Mouse (Mus musculus): ENCODE measurements around the gene Lrfn3.

The Lrfn3 gene

DNA sequence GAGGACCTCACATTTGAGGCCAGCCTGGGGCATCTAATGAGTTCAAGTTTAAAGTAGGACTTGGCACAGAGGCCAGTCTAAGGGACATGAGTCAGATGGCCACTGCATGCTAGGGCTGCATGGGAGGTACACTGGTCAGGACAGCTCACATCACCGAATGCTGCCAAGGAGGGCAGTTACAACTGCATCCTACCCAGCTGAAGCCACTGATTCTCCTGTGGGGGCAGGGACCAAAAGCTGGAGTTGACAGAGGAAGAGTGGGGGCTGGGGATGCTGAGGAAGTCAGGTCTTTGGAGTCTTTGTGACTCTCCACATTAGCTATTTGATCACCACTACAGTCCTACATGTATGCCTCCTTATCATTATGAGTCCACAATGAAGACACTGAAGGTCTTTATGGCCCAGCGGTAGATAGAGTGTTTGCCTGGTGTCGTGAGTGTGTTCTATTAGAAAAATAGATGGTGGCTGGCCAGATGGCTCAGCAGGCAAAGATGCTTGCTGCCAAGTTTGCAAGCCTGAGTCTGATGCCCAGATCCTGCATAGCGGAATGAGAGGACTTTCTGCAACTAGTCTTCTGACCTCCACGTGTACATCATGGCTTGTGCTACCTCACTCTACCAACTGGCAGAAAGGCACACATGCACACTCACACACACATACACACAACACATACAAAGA is 23.0 kb downstream of the Lrfn3 start:
- DNase-seq, result no peak

DNA sequence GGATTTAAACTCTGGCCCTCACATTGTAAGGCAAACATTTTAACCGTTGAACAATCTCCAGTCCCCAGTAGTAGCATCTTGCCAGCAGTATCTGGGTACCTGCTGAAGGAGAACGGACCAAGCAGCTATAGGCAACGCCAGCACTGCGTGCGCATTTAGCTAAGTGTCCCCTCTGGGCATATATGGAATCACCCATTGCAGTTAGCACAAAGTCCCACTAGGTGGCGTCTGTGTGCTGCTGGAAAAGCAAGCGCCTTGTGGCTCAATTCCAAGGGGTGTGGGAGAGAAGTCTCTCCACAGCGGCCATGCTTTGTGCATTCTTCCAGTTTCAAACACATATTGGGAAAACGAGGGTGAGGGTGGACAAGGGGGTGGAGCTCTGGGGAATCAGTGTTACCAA is 26.2 kb downstream of the Lrfn3 start:
- peak; percentile 84 to 91 for DNase-seq

DNA sequence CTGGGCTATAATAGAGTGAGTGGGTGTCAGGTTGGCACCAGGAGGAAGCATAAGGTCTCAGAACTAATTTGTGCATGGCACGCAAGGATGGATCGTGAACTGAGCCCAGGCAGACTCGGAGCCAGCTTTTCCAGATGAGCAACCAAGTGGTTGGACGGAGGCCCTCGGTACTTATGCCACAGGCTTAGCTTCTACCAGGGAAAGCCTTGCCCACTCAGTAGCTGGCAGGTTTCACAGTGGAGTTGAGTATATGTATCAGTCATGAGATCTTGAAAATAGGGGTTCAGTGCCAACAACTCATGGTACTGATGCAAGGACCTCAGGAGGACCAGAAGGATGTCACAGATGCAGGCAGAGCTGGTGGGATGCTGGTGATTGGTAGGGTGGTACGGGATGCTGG is 26.9 kb downstream of the Lrfn3 start:
- DNase-seq, result no peak

DNA sequence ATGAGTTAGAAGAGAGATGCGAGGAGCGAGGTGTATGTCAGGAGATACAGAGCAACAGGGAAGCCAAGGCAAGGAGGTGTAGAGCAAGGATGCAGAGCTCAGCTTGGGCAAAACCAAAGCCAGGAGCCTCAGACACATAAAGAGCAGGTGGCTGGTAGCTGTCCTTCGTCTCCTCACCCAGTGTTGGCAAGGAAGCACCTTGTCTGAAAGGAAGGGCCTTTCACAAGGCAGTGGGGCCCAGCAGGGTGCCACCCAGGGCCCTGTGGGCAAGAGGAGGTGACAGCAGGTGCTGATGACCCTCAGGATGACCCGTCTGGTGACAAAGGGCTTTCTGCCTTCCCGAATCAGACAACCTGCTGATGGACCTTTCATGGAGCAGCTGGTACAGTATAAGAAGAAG is 28.0 kb downstream of the Lrfn3 start:
- no peak for DNase-seq

DNA sequence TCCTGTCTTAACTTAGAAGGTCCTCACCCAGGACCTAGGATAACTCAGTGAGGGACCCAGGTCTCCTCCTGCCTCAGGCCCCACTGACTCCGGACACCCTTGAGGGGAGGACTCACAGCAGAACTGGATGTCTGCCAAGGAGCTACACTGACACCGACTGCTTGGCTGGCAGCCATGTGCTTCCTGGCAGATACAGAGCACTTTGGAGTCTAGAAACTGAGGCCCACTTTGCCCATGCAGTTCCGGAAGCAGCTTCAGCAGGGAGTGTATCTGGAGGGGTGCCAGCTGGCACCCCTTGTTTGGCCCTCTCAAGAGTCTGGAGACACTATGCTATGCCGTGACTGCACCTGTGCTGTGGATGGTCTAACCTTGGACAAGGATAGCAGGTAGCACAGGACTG is 29.1 kb downstream of the Lrfn3 start:
- DNase-seq, result peak; percentile 92 to 93

DNA sequence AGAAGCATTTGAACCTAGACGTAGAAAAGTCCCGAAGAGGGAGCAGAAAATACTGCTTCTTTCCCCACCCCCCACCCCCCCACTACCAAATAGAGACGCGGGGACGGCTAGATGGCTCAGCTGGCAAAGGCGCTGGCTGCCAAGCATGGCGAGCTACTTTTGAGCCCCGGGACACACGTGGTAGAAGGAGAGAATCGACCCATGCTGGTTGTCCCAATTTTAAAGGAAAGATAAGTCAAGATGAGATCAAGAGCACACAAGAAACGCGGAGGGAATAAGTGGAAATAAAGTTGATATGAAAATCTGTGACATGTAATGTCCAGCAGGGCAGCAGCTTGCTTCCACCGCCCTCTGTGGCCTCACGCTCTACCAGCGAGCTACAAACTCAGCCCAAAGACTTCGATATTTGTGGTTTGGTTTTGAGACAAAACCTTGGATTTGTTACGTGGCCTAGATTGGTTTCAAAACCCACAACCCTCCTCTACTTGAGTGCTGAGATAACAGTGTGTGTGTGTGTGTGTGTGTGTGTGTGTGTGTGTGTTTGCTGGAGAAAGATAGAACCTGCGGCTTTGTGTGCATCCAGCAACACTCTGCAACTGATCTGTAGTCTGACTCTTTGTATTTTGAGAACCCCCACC is 29.8 kb downstream of the Lrfn3 start:
- no peak for DNase-seq

DNA sequence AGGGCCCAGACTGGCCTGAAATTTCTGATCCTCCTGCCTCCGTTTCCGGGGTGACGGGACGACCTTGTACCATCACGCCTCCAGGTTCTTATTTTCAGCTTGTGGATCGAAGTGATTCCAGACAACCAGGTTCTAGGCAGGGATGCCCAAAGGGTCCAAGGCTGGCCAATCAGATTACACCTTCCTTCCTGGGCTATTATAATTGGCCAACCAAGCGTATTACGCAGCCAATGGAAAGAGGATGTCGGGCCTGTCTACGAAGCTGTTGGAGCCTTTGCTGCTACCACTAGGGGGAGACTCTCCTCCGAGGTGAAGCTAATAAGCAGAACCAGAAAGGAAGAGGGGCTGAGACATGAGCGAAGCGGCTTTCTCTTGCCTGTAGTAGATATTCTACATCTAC is 30.7 kb downstream of the Lrfn3 start:
- DNase-seq, result peak; percentile 83 to 85

DNA sequence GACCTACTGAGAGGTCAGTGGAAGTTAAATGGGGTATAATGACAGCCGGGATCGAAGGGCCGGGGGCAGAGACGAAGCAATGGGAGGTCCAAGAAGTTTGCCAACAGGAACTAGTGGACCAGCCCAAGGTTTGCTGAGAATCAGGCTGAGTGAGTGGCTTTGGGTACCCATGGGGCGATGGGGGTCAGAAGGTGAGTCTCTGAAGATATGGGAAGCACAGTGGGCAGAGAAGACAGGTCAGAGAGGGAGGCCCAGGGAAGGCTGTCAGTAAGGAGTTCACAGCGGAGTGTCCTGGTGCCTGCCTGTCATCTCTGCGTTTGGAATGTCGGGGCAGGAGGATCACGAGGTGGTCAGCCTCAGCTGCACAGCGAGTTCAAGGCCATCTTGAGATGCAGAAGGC is 34.2 kb downstream of the Lrfn3 start:
- no peak for DNase-seq

DNA sequence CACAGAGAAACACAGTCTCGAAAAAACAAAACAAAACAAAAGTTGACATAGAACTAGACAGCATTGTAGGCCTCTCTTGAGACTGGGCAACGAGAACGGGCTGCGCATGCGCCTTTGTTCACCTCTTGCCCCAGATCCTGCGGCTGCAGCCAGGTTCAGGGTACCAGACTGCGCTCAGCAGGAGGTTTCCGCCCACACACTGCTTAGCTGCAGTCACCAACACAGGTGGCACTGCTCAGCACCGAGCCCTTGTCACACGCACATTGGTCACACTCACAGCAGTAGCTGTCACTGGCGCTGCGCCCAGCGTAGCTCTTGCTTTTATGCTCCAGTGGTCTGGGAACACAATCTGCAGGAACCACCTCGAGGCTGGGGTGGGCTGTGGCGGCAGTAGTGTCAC is 35.4 kb downstream of the Lrfn3 start:
- peak; percentile 69 to 78 for DNase-seq

DNA sequence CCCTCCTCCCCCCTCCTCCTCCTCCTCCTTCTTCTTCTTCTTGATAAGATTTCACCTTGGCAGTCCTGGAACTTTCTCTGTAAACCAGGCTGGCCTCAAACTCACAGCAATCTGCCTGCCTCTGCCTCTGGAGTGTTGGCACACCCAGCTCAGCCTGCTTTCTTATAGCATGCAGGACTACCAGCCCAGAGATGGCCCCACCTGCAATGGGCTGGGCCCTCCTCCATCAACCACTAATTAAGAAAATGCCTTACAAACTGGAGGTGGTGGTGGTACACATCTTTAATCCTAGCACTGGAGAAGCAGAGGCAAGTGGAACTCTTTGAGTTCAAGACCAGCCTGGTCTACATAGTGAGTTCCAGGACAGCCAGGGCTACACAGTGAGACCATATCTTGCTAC is 36.1 kb downstream of the Lrfn3 start:
- DNase-seq, result no peak

DNA sequence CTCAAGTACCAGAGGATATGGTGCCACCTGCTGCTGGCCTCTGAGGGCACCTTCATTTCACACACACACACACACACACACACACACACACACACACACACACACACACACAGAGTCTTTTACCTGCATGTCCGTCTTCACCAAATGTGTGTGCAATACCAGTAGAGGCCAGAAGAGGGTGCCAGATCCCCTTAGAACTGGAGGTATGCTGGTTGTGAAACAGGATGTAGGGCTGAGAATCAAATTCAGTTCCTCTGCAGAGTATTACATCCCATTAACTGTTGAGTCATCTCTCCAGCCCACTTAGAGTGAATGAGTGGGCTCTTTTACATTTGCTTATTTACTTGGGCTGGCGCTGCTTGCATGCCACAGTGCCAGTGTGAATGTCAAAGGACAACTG is 37.2 kb downstream of the Lrfn3 start:
- DNase-seq, result peak in 1 of 2 experiments; percentile 73

DNA sequence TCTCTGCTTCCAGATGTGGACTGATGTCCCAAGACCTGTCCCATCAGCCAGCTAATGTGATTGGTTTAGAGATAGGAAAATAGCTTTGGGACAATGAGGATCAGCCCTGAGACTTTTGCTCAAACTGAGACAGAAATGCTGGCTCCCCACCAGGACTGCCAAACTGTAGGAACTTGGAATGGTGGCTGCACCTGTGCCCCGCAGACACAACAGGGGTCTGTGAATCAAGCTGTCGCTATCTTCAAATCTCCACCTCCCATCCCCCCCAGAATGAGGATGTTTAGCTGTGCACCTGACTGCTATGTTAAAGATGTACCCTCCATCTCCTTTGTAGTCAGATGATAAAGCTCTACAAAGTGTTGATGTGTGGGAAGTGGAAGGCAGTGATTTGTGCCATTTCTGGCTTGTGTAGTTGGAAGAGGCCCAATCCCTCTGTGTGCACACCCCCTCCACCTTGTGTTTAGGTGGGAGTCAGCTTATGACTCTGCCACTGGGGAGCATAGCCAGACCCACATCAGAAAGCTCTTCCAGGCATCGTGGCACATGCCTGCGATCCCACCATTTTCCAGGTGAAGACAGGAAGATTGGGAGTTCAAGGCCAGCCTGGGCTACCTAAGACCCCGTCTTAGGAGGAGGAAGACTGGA is 38.1 kb downstream of the Lrfn3 start:
- DNase-seq, result no peak

DNA sequence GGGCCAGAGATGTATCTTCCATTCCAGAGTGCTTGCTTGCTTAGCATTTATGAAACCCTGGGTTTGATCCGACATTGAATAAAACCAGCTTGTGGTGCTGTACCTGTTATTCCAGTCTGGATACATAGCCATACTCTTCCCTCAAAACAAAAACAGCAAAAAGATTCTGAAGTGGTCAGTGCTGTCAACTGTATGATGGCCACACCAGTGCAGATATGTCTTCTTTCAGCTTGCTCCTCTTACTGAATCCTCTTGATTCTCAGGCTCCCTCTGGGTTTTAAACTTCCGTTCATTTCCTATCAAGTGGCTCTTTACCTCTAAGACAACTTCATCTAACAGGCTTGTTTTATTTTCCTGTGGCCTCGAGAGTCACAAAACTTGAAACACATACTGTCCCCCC is 38.8 kb downstream of the Lrfn3 start, which contains the start of gene Sdhaf1:
TSS of gene Sdhaf1 (minus strand) at position 101 of the 400 bp plus-strand sequence.
- DNase-seq, result no peak

DNA sequence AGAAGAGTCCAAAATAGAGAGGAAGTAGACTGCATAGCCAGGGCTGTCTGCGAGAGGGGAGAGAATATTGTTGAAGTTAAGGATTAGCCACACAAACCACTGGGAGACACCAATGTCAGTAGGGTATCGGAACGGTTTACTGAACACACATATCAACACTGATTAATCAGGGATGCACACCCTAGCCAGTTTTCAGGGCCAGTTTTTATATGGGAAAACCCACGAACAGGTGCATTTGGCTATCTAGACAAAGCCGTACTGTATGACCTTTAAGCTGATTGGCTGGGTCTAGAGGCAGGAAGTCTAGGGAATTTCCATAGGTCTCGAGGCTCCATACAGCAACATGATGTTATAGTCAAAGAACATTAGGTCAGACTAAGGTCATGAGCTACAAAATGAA is 39.7 kb downstream of the Lrfn3 start:
- DNase-seq, result no peak

DNA sequence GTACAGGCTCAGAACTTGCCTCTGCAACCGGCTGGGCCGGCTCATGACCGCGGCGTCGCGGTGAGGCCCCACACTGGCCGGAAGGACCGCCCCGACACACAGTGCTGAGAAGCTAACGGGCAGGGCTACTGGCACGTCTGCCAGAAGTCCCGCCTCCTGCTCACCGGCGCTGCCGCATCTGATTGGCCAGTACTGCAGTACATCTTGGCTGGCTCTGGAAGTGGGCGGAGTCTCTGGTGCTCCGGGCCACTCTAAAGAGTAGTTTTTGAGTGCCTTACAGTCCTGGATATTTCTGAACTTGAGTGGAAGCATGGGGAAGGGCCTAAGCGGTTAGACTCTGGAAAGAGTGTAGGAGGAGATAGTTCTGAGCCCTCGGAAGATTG is 40.3 kb downstream of the Lrfn3 start:
- DNase-seq, result peak; percentile 98 to 99

DNA sequence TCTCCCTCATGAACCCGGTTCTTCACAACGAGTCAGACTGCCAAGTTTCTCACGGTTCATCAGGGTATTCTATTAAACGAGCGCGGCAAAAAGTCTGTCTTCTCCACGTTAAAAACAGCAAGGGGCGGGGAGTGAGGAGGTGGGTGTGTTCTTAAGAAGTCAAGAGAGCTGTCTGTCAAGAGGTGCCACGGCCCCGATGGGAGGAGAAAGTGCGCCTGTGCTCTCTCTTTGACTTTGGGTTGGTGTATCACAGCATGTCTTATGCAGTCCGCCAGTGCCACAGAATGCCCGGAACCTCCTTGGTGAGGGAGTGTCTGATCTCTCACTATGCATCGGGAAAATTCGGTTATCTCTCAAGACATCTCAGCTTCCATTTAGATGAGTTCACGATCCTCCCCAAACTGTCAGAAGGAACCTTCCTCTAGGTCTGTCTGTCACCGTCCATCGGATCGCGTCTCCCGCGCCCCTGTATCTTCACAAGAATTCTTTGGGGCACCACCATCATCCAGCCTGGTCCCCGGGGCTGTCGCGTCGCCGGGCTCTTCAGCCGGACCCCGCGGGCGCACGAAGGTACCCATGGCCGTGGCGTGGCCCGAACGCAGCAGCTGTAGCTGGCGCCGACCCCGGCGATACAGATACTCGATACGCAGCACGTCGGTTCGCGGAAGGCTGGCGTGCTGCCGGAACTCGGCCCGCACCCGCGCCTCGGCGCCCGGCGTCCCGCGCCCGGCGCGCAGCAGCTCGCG is 40.9 kb downstream of the Lrfn3 start, which contains the start of gene E130208F15Rik:
TSS of gene E130208F15Rik (plus strand) at position 202 of the 746 bp plus-strand sequence.
- DNase-seq, result peak; percentile 89 to 94

DNA sequence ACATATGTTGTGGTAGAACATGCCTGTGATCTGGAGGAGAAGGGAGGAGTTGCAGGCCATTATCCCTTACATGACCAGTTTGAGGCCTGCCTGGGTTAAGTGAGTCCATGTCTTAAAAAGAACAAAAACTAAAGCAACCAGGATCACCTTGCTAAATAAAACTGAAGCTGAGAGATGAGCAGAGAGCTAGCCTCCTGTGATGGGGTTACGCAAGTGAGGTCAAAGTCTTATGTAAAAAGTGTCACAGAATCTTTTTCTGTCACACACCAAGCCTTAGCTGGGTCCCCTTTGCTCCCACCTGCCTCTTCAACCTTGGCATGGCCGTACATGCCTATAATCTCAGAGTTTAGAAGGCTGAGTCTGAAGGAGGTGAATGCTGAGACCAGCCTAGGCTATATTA is 41.6 kb downstream of the Lrfn3 start:
- DNase-seq, result no peak

DNA sequence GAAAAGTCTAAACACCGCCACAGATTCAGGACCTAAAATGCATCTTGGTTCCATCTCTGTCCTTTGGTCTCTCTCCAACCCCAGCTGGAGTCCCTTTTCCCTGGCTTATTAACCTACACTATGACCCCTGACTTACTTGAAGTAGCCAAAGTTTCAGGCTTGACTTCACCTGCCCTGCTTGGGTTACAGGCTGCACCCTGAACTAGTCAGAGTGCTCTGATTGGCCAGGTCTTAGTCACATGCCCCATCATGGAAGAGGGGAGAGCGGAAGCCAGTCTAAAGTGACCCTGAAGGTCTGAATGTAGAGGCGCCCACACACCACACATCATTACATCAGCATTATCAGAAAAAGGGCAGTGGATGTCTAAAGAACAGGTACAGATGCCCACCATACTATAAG is 44.4 kb downstream of the Lrfn3 start:
- peak; percentile 68 to 80 for DNase-seq

DNA sequence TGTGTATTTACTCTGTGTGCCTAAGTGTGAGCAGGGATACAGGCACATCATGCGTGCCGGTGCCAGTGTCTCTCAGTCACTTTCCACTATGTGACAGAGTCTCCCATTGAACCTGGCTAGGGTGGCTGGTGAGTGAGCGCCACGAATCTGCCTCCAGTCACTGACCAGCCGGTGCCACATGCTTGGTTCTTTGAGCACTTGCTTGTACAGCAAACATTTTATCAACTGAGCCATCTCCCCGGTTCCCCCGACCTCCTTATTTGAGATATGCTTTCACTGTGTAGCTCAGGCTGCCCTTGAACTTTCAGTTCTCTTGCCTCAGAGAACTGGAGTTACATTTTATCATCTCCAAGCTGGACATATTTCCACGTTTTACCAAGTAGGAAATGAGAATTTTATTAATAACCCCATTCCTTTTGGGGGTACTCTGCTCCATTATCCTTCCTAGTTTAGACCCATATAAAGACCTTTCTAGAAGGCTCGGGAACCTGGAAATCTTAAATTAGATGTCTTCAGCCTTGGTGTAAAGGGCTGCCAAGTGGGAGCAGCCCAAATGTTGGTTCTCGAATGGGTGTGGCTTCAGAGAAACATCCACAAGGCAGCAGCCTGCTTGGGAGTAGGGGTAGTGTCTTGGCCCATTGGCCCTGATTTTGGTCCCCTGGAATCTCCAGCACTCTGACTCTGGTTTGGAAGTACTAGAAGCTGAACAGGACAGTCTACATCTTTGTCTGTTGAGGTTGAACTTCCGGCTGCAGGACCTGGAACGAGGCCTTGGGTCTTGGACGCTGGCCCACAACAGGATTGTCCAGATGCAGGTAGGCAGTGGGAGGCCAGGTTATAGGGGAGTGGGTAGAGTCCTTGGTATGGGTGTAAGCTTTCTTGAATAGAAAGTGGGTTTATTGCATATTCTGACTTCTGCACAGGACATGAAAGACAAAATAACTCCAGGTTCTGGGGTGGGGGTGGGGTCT is 46.7 kb downstream of the Lrfn3 start:
- DNase-seq, result peak in 1 of 2 experiments; percentile 62

DNA sequence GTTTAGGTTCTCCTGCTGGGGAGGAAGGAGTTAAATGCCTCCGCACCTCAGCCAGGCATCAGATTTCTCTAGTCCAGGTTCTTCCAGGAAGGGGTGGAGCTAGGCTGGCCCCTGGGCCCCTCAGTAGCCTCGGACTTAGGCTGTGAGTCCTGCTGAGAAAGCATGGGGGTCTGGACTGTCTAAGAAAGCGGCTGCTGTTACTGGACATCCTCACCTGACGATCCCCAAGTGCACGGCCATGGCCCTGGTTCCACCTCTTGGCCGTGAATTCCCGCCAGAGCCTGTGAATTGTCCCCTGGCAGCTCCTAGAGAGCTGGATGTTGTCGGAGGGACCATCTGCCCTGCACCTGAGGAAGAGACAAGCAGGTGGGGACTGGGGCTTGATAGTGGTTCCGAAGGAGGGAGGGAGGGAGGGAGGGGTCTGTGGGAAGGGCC is 47.8 kb downstream of the Lrfn3 start, which contains the start of gene Syne4:
TSS of gene Syne4 (plus strand) at position 87 of the 435 bp plus-strand sequence.
- peak; percentile 46 to 60 for DNase-seq

DNA sequence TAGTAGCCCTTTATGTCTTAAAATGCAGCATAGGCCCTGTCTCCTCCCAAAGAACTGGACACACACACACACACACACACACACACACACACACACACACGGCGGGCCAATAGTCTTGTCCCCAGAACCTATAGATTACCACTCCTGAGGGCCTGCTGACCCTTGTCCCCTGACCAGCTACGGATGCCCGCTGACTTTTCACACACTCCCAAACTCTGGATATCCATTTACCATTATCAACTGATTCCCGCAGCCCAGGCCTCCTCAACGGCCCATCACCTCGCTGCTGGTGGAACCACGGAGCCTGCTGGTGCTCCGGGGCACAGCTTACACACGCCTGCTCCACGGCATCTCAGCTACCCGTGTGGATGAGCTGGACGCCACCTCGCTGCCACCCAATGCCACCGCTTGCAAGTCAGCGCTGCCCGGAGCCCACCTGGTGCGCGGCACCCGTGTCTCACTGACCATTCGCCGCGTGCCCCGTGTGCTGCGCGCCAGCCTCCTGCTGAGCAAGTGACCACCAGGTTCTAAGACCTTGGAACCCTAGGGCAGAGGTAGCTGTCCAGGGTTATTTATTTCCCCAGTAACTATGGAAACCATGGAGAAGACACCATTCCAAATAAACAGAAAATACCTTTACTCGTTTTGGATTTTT is 48.8 kb downstream of the Lrfn3 start:
- peak; percentile 80 to 83 for DNase-seq
